Mouse (Mus musculus) stomach, postnatal 0 days (tissue): ENCODE results near the gene Zfp90. TPM values are rescaled to one million over a fixed set of nuclear protein-coding genes. Genes with fewer than 3 reads are reported as not detected.
A peak's percentile ranks its signal among the peaks of the same experiment; 100 is the strongest.
"Not testable (repeated sequence)": the region's sequence is repeated elsewhere in the genome, so short reads cannot be mapped to it uniquely, and the experiment has no call there.

Experiments
- ATAC-seq: fragments of 200-750 bp; cut with Nextera tagmentation; 2 replicates; pipeline ENCODE4 v1.8.0; 2017; ENCODE audit not compliant: low FRiP score, low TSS enrichment
- DNase-seq: peaks from one replicate; pipeline ENCODE4 v3.0.0-alpha.2; 2016; ENCODE audit warnings: low spot score
- H3K27ac ChIP-seq: fragments of 300-500 bp; sonication (generic); replicated peaks from 2 replicates; pipeline ENCODE4 v1.5.1; 2014; ENCODE audit warnings: mild to moderate bottlenecking, control low read depth
- H3K27me3 ChIP-seq: fragments of 300-500 bp; sonication (generic); 2 replicates; pipeline ENCODE4 v1.6.1; 2014; ENCODE audit warnings: low read length; ENCODE audit not compliant: control insufficient read depth, insufficient read depth
- H3K36me3 ChIP-seq: fragments of 300-500 bp; sonication (generic); 2 replicates; pipeline ENCODE4 v1.6.1; 2014; ENCODE audit warnings: low read length, mixed read lengths; ENCODE audit not compliant: control insufficient read depth, insufficient read depth
- H3K4me1 ChIP-seq: fragments of 300-500 bp; sonication (generic); replicated peaks from 2 replicates; pipeline ENCODE4 v1.6.1; 2014; ENCODE audit warnings: antibody characterized with exemption; ENCODE audit not compliant: control insufficient read depth, insufficient read depth
- H3K4me2 ChIP-seq: fragments of 300-500 bp; sonication (generic); replicated peaks from 2 replicates; pipeline ENCODE4 v1.6.1; 2014; ENCODE audit warnings: low read depth, mild to moderate bottlenecking, control low read depth, moderate library complexity
- H3K4me3 ChIP-seq: fragments of 300-500 bp; sonication (generic); 2 replicates; pipeline ENCODE4 v1.5.1; 2014; ENCODE audit warnings: low read depth, low read length, control low read depth
- H3K9ac ChIP-seq: fragments of 300-500 bp; sonication (generic); 2 replicates; pipeline ENCODE4 v1.6.1; 2014; ENCODE audit warnings: mild to moderate bottlenecking, low read length, control low read depth, mixed read lengths
- H3K9me3 ChIP-seq: fragments of 300-500 bp; sonication (generic); 2 replicates; pipeline ENCODE4 v1.6.1; 2016; ENCODE audit warnings: low read length; ENCODE audit not compliant: control insufficient read depth
- CTCF ChIP-seq: IDR thresholded peaks from 2 replicates; pipeline ENCODE4 v1.5.1; 2016; ENCODE audit warnings: antibody characterized with exemption, low read depth, mild to moderate bottlenecking, moderate library complexity
- EP300 ChIP-seq: optimal IDR thresholded peaks from 2 replicates; pipeline ENCODE3; 2016; ENCODE audit warnings: antibody characterized with exemption
- WGBS: fragments of 180-500 bp; shearing (Covaris S2); extraction: QIAGEN DNeasy Blood & Tissue Kit; methylation state at CpG from one replicate; pipeline ENCODE4 v1.1.7; 2014; 5-methylcytosine and 5-hydroxymethylcytosine counted together
- polyA plus RNA-seq: library from polyadenylated mRNA; unstranded; fragments of >200 nt; fragmentation: Nextera tagmentation; extraction: Ambion mirVana; gene quantifications from 2 replicates; pipeline ENCODE4 v1.2.1, GENCODE M21; 2015

The Zfp90 gene
- polyA plus RNA-seq, 1 experiment from 2014 or later: 8.8 TPM

- no peaks in the 10 kb centered on the region for H3K4me1 ChIP-seq
- DNase-seq (no peak), ATAC-seq (no peak)
- H3K36me3 ChIP-seq: peaks cover 26% of the 10 kb centered on the region
- no peak overlapping the region for H3K27ac ChIP-seq
- no peak overlapping the region for H3K4me3 ChIP-seq
- H3K4me2 ChIP-seq: no peak overlapping the region
- TF ChIP-seq EP300 (no peak), CTCF (no peak)
- no peaks in the 10 kb centered on the region for H3K9me3 ChIP-seq
- H3K9ac ChIP-seq: no peak overlapping the region
- 93% methylated on average over 5 of the region's 5 CpGs for WGBS
- no peaks in the 10 kb centered on the region for H3K27me3 ChIP-seq
Measured at GRCm38 (mm10) chr8:106417692-106418091, 2.6 kb downstream of the Zfp90 start.

GRCm38 (mm10) chr8:106431088-106431487 lies 16.0 kb downstream of the Zfp90 start:
- H3K4me3 ChIP-seq: no peak overlapping the region
- 0 out of 2 replicates have a peak, but pooled peaks cover 1% of the 10 kb centered on the region for H3K36me3 ChIP-seq
- no peak overlapping the region for H3K9ac ChIP-seq
- TF ChIP-seq EP300: no peak
- TF ChIP-seq CTCF: no peak
- no peaks in the 10 kb centered on the region for H3K4me1 ChIP-seq
- DNase-seq: peak; percentile 59
- 26% methylated on average over 12 of the region's 12 CpGs for WGBS
- peak; percentile 87 for ATAC-seq
- no peaks in the 10 kb centered on the region for H3K9me3 ChIP-seq
- peak overlapping the region; percentile 11; the same call in 1 of the 2 replicates for H3K4me2 ChIP-seq
- 0 out of 2 replicates have a peak overlapping the region, but pooled peaks have one; percentile 1 for H3K27ac ChIP-seq
- no peaks in the 10 kb centered on the region for H3K27me3 ChIP-seq

GRCm38 (mm10) chr8:106431952-106432351 lies 16.8 kb downstream of the Zfp90 start:
- H3K27me3 ChIP-seq, DNase-seq, H3K27ac ChIP-seq, H3K36me3 ChIP-seq, H3K4me2 ChIP-seq, H3K9ac ChIP-seq, ATAC-seq, H3K4me3 ChIP-seq, H3K9me3 ChIP-seq, H3K4me1 ChIP-seq: not testable (repeated sequence)
- peak; percentile 29; the same call in 1 of the 2 replicates for TF ChIP-seq CTCF
- WGBS: 60% methylated on average over 10 of the region's 10 CpGs

- peak; percentile 50; the same call in 1 of the 2 replicates for ATAC-seq
- WGBS: 8% methylated on average over 20 of the region's 20 CpGs
Measured at GRCm38 (mm10) chr8:106432954-106433570, 17.9 kb downstream of the Zfp90 start.

GRCm38 (mm10) chr8:106433667-106434066 lies 18.5 kb downstream of the Zfp90 start:
- Histone ChIP-seq H3K4me1 (0 out of 2 replicates have a peak, but pooled peaks cover 2% of the 10 kb centered on the region), H3K9me3 (no peaks in the 10 kb centered on the region), H3K27me3 (no peaks in the 10 kb centered on the region), H3K36me3 (no peaks in the 10 kb centered on the region), H3K9ac (no peak overlapping the region), H3K27ac (no peak overlapping the region), H3K4me3 (no peak overlapping the region), H3K4me2 (no peak overlapping the region)
- ATAC-seq (no peak), DNase-seq (no peak)
- 42% methylated on average over 1 of the region's 1 CpGs for WGBS
- no peak for TF ChIP-seq CTCF
- no peak for TF ChIP-seq EP300

More at GRCm38 (mm10) chr8:106432954-106433570, 17.9 kb downstream of the Zfp90 start:
- Histone ChIP-seq H3K9ac (no peak overlapping the region), H3K27me3 (no peaks in the 10 kb centered on the region), H3K4me1 (no peaks in the 10 kb centered on the region), H3K4me2 (peak overlapping the region; percentile 47), H3K9me3 (no peaks in the 10 kb centered on the region), H3K4me3 (peak overlapping the region; percentile 31), H3K36me3 (no peaks in the 10 kb centered on the region), H3K27ac (no peak overlapping the region)
- peak; percentile 89 for DNase-seq
- TF ChIP-seq EP300 (no peak), CTCF (peak; percentile 99)

- ATAC-seq: peak; percentile 43; the same call in 1 of the 2 replicates
- no peak for TF ChIP-seq CTCF
- TF ChIP-seq EP300: no peak
Measured at GRCm38 (mm10) chr8:106437781-106438180, 22.7 kb downstream of the Zfp90 start.

More at GRCm38 (mm10) chr8:106437781-106438180, 22.7 kb downstream of the Zfp90 start:
- 0 out of 2 replicates have a peak overlapping the region, but pooled peaks have one; percentile 3 for H3K27ac ChIP-seq
- H3K4me3 ChIP-seq: no peak overlapping the region
- no peak overlapping the region for H3K9ac ChIP-seq
- no peaks in the 10 kb centered on the region for H3K36me3 ChIP-seq
- H3K4me1 ChIP-seq: 0 out of 2 replicates have a peak, but pooled peaks cover 2% of the 10 kb centered on the region
- DNase-seq: peak; percentile 48
- no peaks in the 10 kb centered on the region for H3K9me3 ChIP-seq
- WGBS: 27% methylated on average over 3 of the region's 3 CpGs
- no peaks in the 10 kb centered on the region for H3K27me3 ChIP-seq
- no peak overlapping the region for H3K4me2 ChIP-seq
